Mouse (Mus musculus): Measurements from ENCODE around the gene Spin2-ps6. TPM values are rescaled to one million over a fixed set of nuclear protein-coding genes. Genes with fewer than 3 reads are reported as not detected.
"Not testable (repeated sequence)": the region's sequence is repeated elsewhere in the genome, so short reads cannot be mapped to it uniquely, and the experiment has no call there.

The Spin2-ps6 gene
- not detected in 2 replicates for polyA plus RNA-seq (2016; fragmentation: Nextera tagmentation; extraction: Ambion mirVana)

- DNase-seq (ENCODE audit: extremely low spot score, low spot score); H3K4me3 ChIP-seq; H3K9me3 ChIP-seq; H3K27ac ChIP-seq; H3K4me1 ChIP-seq; H3K36me3 ChIP-seq (replicated peaks); H3K27me3 ChIP-seq (ENCODE audit: poor library complexity, severe bottlenecking): not testable (repeated sequence)
- WGBS = 88% methylated on average over 1 of the region's 3 CpGs
Measured at GRCm38 (mm10) chrX:33234569-33234968, at the start of gene Spin2-ps6. Spin2-ps6 (plus strand) TSS chrX:33234869.

Other genes starting within 250 kb of the Spin2-ps6 start
- not detected in 2 replicates for gene Btbd35f12, start 78.5 kb downstream of the Spin2-ps6 start, polyA plus RNA-seq (2016; fragmentation: Nextera tagmentation; extraction: Ambion mirVana)